Mouse (Mus musculus): ENCODE measurements at regions not wholly inside any gene's neighbourhood (a gene's known extent, or its start where the extent isn't known, plus 50 kb on each side); places are given as distances from the start of the nearest gene placed in this dataset.

DNA sequence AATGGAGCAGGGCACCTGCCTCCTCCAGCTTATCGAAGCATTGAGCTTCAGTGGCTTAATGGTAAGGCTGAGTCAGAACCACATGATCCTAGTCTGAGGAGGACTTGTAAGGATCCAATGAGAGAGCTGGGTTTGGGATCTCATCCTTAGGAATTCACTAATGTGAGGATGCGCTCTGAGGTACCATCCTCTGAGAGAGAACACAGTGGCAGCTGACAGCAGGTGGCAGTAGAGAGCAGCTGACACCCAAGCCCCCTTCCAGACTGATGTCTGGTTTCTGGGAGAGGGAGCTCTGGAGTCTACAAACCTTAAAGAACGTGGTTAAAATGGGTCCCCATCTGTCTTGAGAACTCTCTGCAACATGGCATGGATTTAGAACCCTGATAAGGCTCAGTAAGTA, 137.8 kb downstream of the B3glct start:
- Histone ChIP-seq H3K36me3 (ENCODE audit: control insufficient read depth, insufficient read depth) (no peaks in the 10 kb centered on the region), H3K79me3 (ENCODE audit: low read depth) (no peaks in the 10 kb centered on the region), H3K27me3 (ENCODE audit: control insufficient read depth, insufficient read depth, insufficient read length) (peaks cover 3% of the 10 kb centered on the region), H3K4me3 (ENCODE audit: insufficient read depth, poor library complexity, severe bottlenecking) (no peak overlapping the region), H3ac (ENCODE audit: control insufficient read depth, insufficient read length, low read depth) (no peak overlapping the region), H3K79me2 (ENCODE audit: control insufficient read depth, insufficient read depth) (no peaks in the 10 kb centered on the region)
- TF ChIP-seq CTCF (IDR thresholded peaks at IDR 0.05; ENCODE audit: control insufficient read depth, insufficient read depth, insufficient read length) (peak; percentile 8), CEBPB (IDR thresholded peaks at IDR 0.05; ENCODE audit: low read depth) (no peak)

DNA sequence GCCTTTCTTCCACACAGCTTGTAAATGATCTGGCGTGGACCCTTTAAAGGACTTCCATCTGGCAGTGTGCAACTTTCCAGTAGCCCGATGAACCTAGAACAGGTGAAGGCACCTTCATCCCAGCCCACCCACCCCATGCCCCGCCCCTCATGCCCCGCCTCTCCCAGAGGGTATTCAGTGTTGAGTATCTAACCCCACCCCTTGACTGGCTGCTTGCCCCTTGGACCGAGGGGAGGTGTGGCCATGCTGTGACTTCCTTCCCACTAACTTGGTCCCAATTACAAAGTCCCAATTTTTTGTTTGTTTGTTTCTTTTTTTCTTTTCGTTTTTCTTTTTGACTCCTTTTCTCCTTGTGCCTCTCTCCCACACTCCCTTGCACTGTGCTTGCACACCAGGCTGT, 140.8 kb downstream of the B3glct start:
- Histone ChIP-seq H3K79me3 (ENCODE audit: low read depth) (no peaks in the 10 kb centered on the region), H3K79me2 (ENCODE audit: control insufficient read depth, insufficient read depth) (no peaks in the 10 kb centered on the region), H3K4me3 (ENCODE audit: insufficient read depth, poor library complexity, severe bottlenecking) (no peak overlapping the region), H3K36me3 (ENCODE audit: control insufficient read depth, insufficient read depth) (no peaks in the 10 kb centered on the region), H3K27me3 (ENCODE audit: control insufficient read depth, insufficient read depth, insufficient read length) (no peaks in the 10 kb centered on the region), H3ac (ENCODE audit: control insufficient read depth, insufficient read length, low read depth) (no peak overlapping the region)
- TF ChIP-seq MYOD1 (IDR thresholded peaks at IDR 0.05; ENCODE audit: control insufficient read depth, insufficient read length, low read depth) (no peak), USF1 (IDR thresholded peaks at IDR 0.05; ENCODE audit: low read depth) (no peak), MYOG (IDR thresholded peaks at IDR 0.05; ENCODE audit: control insufficient read depth, extremely low read depth, insufficient read length) (no peak), CTCF (IDR thresholded peaks at IDR 0.05; ENCODE audit: control insufficient read depth, insufficient read depth, insufficient read length) (no peak), MAX (IDR thresholded peaks at IDR 0.05) (no peak), CEBPB (IDR thresholded peaks at IDR 0.05; ENCODE audit: low read depth) (no peak), FOSL1 (IDR thresholded peaks at IDR 0.05; ENCODE audit: insufficient read depth, low read length, poor library complexity, severe bottlenecking) (no peak)

DNA sequence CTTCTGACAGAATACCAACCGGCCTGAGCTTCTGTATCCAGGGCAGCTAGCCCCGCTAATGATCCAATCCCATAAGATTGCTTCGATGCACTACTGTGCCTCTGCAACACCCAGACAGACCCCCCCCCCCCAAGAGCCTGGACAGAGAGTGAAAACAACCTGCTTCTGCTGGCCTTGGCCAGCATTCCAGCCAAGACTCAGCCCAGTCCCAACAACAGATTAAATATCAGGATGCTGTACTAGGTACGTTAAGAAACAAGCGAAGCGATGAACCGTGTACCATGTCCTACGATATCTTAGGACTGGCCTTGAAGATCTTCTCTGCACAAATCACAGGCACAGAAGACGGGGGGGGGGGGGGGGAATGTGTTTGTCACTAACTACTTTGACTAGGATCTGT, 145.8 kb downstream of the B3glct start:
- Histone ChIP-seq H3K4me3 (ENCODE audit: insufficient read depth, poor library complexity, severe bottlenecking) (no peak overlapping the region), H3K79me2 (ENCODE audit: control insufficient read depth, insufficient read depth) (no peaks in the 10 kb centered on the region), H3K79me3 (ENCODE audit: low read depth) (no peaks in the 10 kb centered on the region), H3K36me3 (ENCODE audit: control insufficient read depth, insufficient read depth) (no peaks in the 10 kb centered on the region), H3ac (ENCODE audit: control insufficient read depth, insufficient read length, low read depth) (no peak overlapping the region), H3K27me3 (ENCODE audit: control insufficient read depth, insufficient read depth, insufficient read length) (no peaks in the 10 kb centered on the region)
- TF ChIP-seq MAX (IDR thresholded peaks at IDR 0.05) (no peak), CTCF (IDR thresholded peaks at IDR 0.05; ENCODE audit: control insufficient read depth, insufficient read depth, insufficient read length) (no peak), CEBPB (IDR thresholded peaks at IDR 0.05; ENCODE audit: low read depth) (no peak), USF1 (IDR thresholded peaks at IDR 0.05; ENCODE audit: low read depth) (no peak), FOSL1 (IDR thresholded peaks at IDR 0.05; ENCODE audit: insufficient read depth, low read length, poor library complexity, severe bottlenecking) (no peak), MYOG (IDR thresholded peaks at IDR 0.05; ENCODE audit: control insufficient read depth, extremely low read depth, insufficient read length) (no peak), MYOD1 (IDR thresholded peaks at IDR 0.05; ENCODE audit: control insufficient read depth, insufficient read length, low read depth) (no peak)

DNA sequence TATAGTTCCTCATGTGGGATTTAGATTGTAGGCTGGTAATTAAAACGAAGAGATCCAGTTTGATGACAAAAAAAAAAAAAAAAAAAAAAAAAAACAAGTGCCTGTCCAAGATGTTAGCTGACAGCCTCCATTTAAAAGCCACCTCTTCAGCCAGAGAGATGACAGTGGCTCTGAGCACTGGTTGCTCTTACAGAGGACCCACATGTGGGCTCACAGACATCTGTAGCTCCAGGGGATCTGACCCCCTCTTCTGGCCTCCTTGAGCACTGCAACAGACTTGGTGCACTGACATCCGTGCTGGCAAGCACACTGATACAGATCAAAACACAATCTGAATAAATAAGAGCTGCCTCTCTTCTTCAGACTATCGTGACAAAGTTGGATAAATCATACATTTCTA, 149.6 kb downstream of the B3glct start:
- no peak overlapping the region for H3ac ChIP-seq (ENCODE audit: control insufficient read depth, insufficient read length, low read depth)
- TF ChIP-seq CEBPB (IDR thresholded peaks at IDR 0.05; ENCODE audit: low read depth) (no peak), FOSL1 (IDR thresholded peaks at IDR 0.05; ENCODE audit: insufficient read depth, low read length, poor library complexity, severe bottlenecking) (no peak), CTCF (IDR thresholded peaks at IDR 0.05; ENCODE audit: control insufficient read depth, insufficient read depth, insufficient read length) (no peak), MAX (IDR thresholded peaks at IDR 0.05) (no peak), USF1 (IDR thresholded peaks at IDR 0.05; ENCODE audit: low read depth) (no peak), MYOG (IDR thresholded peaks at IDR 0.05; ENCODE audit: control insufficient read depth, extremely low read depth, insufficient read length) (no peak), MYOD1 (IDR thresholded peaks at IDR 0.05; ENCODE audit: control insufficient read depth, insufficient read length, low read depth) (no peak)
- H3K79me3 ChIP-seq (ENCODE audit: low read depth), result no peaks in the 10 kb centered on the region
- no peak overlapping the region for H3K4me3 ChIP-seq (ENCODE audit: insufficient read depth, poor library complexity, severe bottlenecking)
- H3K36me3 ChIP-seq (ENCODE audit: control insufficient read depth, insufficient read depth), result no peaks in the 10 kb centered on the region
- H3K79me2 ChIP-seq (ENCODE audit: control insufficient read depth, insufficient read depth), result no peaks in the 10 kb centered on the region
- no peaks in the 10 kb centered on the region for H3K27me3 ChIP-seq (ENCODE audit: control insufficient read depth, insufficient read depth, insufficient read length)

DNA sequence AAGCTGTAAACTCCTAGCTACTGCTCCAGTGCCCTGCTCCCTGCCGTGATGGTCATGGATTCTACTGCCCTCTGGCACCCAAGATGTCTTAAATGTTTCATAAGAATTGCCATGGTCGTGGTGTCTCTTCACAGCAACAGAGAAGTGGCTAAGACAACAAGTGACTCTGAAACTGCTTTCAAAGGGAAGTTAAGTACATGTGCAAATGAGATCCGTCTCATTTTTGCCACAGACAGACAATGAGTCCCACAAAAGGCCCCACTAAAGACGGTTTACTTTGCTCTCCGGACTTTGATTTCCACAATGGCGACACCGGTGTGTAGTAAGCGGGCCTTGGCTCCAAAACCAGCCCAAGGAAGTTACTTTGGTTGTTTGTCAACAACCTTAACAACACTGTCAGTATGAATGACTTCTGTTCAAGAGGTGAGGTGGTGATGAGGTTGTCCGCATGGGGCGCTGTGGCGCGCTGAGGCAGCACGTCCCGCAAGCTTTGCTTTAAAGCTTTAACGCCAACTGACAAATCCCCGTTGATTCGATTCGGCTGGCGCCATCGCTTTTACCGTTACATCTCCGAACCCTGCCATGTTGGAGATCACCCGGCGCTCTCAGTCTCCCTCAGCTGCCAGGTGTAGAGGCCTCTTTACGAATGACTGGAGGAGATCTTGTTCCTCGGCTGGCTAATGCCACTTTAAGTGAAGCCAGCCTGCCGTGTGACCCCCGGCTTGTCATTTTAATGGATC, 153.3 kb downstream of the B3glct start:
- no peak overlapping the region for H3ac ChIP-seq (ENCODE audit: control insufficient read depth, insufficient read length, low read depth)
- TF ChIP-seq MAX (IDR thresholded peaks at IDR 0.05) (no peak), CTCF (IDR thresholded peaks at IDR 0.05; ENCODE audit: control insufficient read depth, insufficient read depth, insufficient read length) (peak; percentile 37), MYOG (IDR thresholded peaks at IDR 0.05; ENCODE audit: control insufficient read depth, extremely low read depth, insufficient read length) (no peak), MYOD1 (IDR thresholded peaks at IDR 0.05; ENCODE audit: control insufficient read depth, insufficient read length, low read depth) (no peak), FOSL1 (IDR thresholded peaks at IDR 0.05; ENCODE audit: insufficient read depth, low read length, poor library complexity, severe bottlenecking) (no peak), CEBPB (IDR thresholded peaks at IDR 0.05; ENCODE audit: low read depth) (no peak), USF1 (IDR thresholded peaks at IDR 0.05; ENCODE audit: low read depth) (no peak)
- H3K79me2 ChIP-seq (ENCODE audit: control insufficient read depth, insufficient read depth), result no peaks in the 10 kb centered on the region
- H3K4me3 ChIP-seq (ENCODE audit: insufficient read depth, poor library complexity, severe bottlenecking), result no peak overlapping the region
- no peaks in the 10 kb centered on the region for H3K27me3 ChIP-seq (ENCODE audit: control insufficient read depth, insufficient read depth, insufficient read length)
- no peaks in the 10 kb centered on the region for H3K79me3 ChIP-seq (ENCODE audit: low read depth)
- no peaks in the 10 kb centered on the region for H3K36me3 ChIP-seq (ENCODE audit: control insufficient read depth, insufficient read depth)

DNA sequence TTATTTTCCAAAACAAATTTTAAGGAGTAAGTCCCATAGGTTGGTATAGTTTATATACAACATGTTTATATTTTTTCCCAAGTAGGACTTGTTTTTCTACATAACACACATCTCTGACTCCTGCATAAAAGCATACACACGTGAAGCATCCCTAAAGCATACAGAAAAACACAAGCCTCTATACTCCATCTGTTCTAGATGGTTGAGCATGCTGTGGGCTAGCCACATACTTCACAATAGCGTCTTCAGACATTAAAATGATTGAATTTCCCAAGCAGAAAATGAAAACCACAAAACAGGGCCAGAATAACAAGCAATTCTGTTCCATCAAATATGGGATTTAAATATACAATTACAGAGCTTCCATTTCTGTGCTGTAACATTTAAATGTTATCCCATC, 159.3 kb downstream of the B3glct start:
- Histone ChIP-seq H3K79me2 (ENCODE audit: control insufficient read depth, insufficient read depth) (no peaks in the 10 kb centered on the region), H3K79me3 (ENCODE audit: low read depth) (no peaks in the 10 kb centered on the region), H3K36me3 (ENCODE audit: control insufficient read depth, insufficient read depth) (no peaks in the 10 kb centered on the region), H3ac (ENCODE audit: control insufficient read depth, insufficient read length, low read depth) (no peak overlapping the region), H3K4me3 (ENCODE audit: insufficient read depth, poor library complexity, severe bottlenecking) (no peak overlapping the region), H3K27me3 (ENCODE audit: control insufficient read depth, insufficient read depth, insufficient read length) (peaks cover 3% of the 10 kb centered on the region)
- no peak for TF ChIP-seq MYOD1 (IDR thresholded peaks at IDR 0.05; ENCODE audit: control insufficient read depth, insufficient read length, low read depth)
- no peak for TF ChIP-seq CTCF (IDR thresholded peaks at IDR 0.05; ENCODE audit: control insufficient read depth, insufficient read depth, insufficient read length)
- no peak for TF ChIP-seq USF1 (IDR thresholded peaks at IDR 0.05; ENCODE audit: low read depth)
- no peak for TF ChIP-seq MYOG (IDR thresholded peaks at IDR 0.05; ENCODE audit: control insufficient read depth, extremely low read depth, insufficient read length)
